Mouse (Mus musculus) spleen, adult 2 months (tissue): ENCODE data around the gene Tln1. TPM values are rescaled to one million over a fixed set of nuclear protein-coding genes. Genes with fewer than 3 reads are reported as not detected.
A peak's percentile ranks its signal among the peaks of the same experiment; 100 is the strongest.

Source experiments
- DNase-seq, 2 experiments: peaks; one replicate each; pipeline versions ENCODE4 v3.0.0 to v3.0.0-alpha.2; 2012 to 2021; ENCODE audit warnings: low spot score in 2 of 2, low read depth in 1 of 2
- H3K27ac ChIP-seq: fragments of 200-500 bp; 2 replicates; pipeline ENCODE4 v1.5.1; 2012; ENCODE audit warnings: low read length, inconsistent platforms; ENCODE audit not compliant: insufficient read depth
- H3K27me3 ChIP-seq: fragments of 200-500 bp; 2 replicates; pipeline ENCODE4 v1.6.1; 2012; ENCODE audit warnings: mild to moderate bottlenecking, moderate library complexity, low read length, inconsistent platforms; ENCODE audit not compliant: control insufficient read depth, insufficient read depth
- H3K36me3 ChIP-seq: fragments of 200-500 bp; 2 replicates; pipeline ENCODE4 v1.6.1; 2012; ENCODE audit warnings: mild to moderate bottlenecking, low read length, inconsistent platforms; ENCODE audit not compliant: control insufficient read depth, insufficient read depth
- H3K4me1 ChIP-seq: fragments of 200-500 bp; 2 replicates; pipeline ENCODE4 v1.6.1; 2011; ENCODE audit warnings: inconsistent platforms; ENCODE audit not compliant: control insufficient read depth, insufficient read depth, insufficient read length
- H3K4me3 ChIP-seq: fragments of 200-500 bp; 2 replicates; pipeline ENCODE4 v1.5.1; 2011; ENCODE audit warnings: mild to moderate bottlenecking, inconsistent platforms; ENCODE audit not compliant: insufficient read depth, insufficient read length; ENCODE audit errors: extremely low read depth
- CTCF ChIP-seq: fragments of 200-500 bp; IDR thresholded peaks from 2 replicates; pipeline ENCODE4 v1.5.1; 2011; ENCODE audit warnings: mild to moderate bottlenecking, inconsistent platforms; ENCODE audit not compliant: insufficient read depth, insufficient read length, insufficient replicate concordance; ENCODE audit errors: extremely low read depth
- POLR2A ChIP-seq: fragments of 200-500 bp; IDR thresholded peaks from 2 replicates; pipeline ENCODE4 v1.6.1; 2011; ENCODE audit warnings: low read depth, low read length, inconsistent platforms
- WGBS: fragments of 180-500 bp; shearing (Covaris S2); methylation state at CpG from one replicate; pipeline ENCODE4 v1.1.7; 2018; 5-methylcytosine and 5-hydroxymethylcytosine counted together
- polyA plus RNA-seq: library from polyadenylated mRNA; depleted of rRNA; stranded (reverse); fragments of >200 nt; gene quantifications from 2 replicates; pipeline ENCODE4 v1.2.3, GENCODE M21; 2012

The Tln1 gene
- polyA plus RNA-seq, 1 experiment: 163 TPM

DNA sequence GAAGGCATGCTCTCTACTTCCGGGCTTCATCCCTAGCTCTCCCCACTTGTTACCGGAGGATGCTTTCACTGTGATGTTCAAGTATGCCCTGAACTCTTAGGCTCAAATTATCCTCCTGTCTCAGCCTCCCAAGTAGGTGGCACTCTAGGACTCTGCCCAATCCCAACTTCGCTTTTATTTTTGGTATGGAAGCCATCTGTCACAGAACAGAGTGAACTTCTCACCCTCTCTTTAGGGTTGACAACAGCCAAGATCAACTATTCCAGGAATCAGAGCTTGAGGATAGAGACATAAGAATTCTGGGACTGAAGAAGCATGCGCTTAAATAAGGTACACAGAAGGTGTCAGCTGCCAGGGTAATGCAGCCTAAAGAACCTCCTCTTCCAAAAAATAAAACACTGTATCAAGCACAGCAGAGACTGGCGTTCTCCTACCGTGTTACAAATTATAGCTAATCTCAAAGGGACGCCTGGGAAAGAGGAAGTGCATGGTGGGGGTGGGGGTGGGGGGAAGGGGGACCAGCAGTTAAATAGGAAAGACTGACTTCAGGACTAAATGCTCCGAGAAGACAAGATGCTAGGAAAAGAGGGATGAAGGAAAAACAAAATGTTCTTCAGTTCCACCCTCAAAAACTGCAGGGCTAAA is 14.9 kb upstream of the Tln1 start:
- H3K27ac ChIP-seq: no peak overlapping the region
- 6% methylated on average over 8 of the region's 8 CpGs for WGBS
- DNase-seq: no peak
- peaks cover 10% of the 10 kb centered on the region; the same call in 1 of the 2 replicates for H3K4me1 ChIP-seq
- H3K27me3 ChIP-seq: no peaks in the 10 kb centered on the region
- H3K36me3 ChIP-seq: peaks cover 14% of the 10 kb centered on the region
- peak overlapping the region; percentile 92 for H3K4me3 ChIP-seq
- TF ChIP-seq POLR2A (no peak), CTCF (no peak)

GRCm38 (mm10) chr4:43575356-43575755 is 12.9 kb upstream of the Tln1 start:
- 79% methylated on average over 2 of the region's 2 CpGs for WGBS
- peaks cover 10% of the 10 kb centered on the region; the same call in 1 of the 2 replicates for H3K4me1 ChIP-seq
- no peak overlapping the region for H3K4me3 ChIP-seq
- no peak overlapping the region for H3K27ac ChIP-seq
- no peaks in the 10 kb centered on the region for H3K27me3 ChIP-seq
- no peak for DNase-seq
- no peak for TF ChIP-seq CTCF
- no peak for TF ChIP-seq POLR2A
- peaks cover 10% of the 10 kb centered on the region for H3K36me3 ChIP-seq

DNA sequence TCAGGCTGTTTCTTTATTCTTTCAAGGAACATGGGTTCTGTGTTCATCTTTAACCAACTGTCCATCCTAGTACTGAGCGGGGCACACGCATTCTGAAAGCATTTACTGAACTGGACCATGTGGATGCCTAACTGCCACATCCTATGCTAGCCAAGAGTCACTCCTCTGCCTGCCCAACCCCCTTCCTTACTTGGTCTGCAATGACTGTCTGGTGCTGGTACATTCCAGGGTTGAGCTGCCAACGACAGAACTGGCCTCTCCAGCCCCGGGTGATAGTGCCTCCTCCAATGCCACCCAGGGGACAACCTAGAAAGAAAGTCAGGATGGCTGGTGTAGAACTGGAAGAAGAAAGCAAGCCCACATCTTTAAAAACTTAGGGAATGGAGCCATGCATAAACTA is 11.1 kb upstream of the Tln1 start:
- no peak overlapping the region for H3K4me3 ChIP-seq
- no peak for DNase-seq
- WGBS: 87% methylated on average over 4 of the region's 4 CpGs
- peaks cover 27% of the 10 kb centered on the region for H3K36me3 ChIP-seq
- H3K4me1 ChIP-seq: peaks cover 8% of the 10 kb centered on the region; the same call in 1 of the 2 replicates
- TF ChIP-seq CTCF: no peak
- TF ChIP-seq POLR2A: no peak
- no peaks in the 10 kb centered on the region for H3K27me3 ChIP-seq
- no peak overlapping the region for H3K27ac ChIP-seq

DNA sequence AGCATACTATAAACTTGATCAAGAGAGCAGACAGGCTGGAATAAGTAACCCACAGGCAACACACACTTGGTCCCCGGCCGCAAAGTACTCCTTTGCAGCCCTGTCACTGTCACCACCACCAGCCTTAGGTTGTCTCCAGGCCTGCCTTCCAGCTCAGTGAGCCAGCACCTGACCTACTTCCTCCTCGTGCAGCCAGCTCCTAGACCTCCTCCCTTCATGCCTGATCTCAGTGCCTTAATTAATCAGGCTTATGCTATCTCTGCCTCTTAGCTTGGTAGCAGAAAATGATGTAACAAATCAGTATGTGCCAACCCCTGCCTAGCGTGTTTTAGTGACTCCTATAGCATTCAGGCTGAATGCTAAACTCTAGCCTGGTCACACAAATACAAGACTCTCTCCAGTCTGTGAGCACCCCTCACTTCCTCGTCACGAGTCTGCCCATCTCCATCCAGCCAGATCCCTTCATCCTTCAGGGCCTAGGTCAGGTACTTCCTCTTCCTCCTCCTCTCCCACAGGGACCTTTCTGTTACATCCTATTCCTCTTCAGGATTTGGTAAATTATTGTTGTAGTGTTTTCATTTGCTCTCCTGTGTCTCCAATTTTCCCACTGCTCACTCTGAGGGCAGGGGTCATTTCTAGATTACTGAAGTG is 9.0 kb upstream of the Tln1 start:
- TF ChIP-seq CTCF (no peak), POLR2A (no peak)
- no peak overlapping the region for H3K27ac ChIP-seq
- peaks cover 45% of the 10 kb centered on the region for H3K36me3 ChIP-seq
- H3K4me1 ChIP-seq: 0 out of 2 replicates have a peak, but pooled peaks cover under 1% of the 10 kb centered on the region
- H3K27me3 ChIP-seq: no peaks in the 10 kb centered on the region
- WGBS: 65% methylated on average over 6 of the region's 6 CpGs
- no peak overlapping the region for H3K4me3 ChIP-seq
- no peak for DNase-seq

- H3K27ac ChIP-seq: no peak overlapping the region
- 96% methylated on average over 9 of the region's 9 CpGs for WGBS
- no peaks in the 10 kb centered on the region for H3K27me3 ChIP-seq
- peaks cover 54% of the 10 kb centered on the region for H3K36me3 ChIP-seq
- DNase-seq: no peak
- H3K4me1 ChIP-seq: 0 out of 2 replicates have a peak, but pooled peaks cover 4% of the 10 kb centered on the region
- no peak for TF ChIP-seq POLR2A
- TF ChIP-seq CTCF: no peak
- no peak overlapping the region for H3K4me3 ChIP-seq
These were observed 4.6 kb upstream of the Tln1 start for GRCm38 (mm10) chr4:43567140-43567539.

- peaks cover 11% of the 10 kb centered on the region; the same call in 1 of the 2 replicates for H3K4me1 ChIP-seq
- DNase-seq: no peak
- H3K36me3 ChIP-seq: peaks cover 37% of the 10 kb centered on the region
- H3K27ac ChIP-seq: no peak overlapping the region
- no peak for TF ChIP-seq CTCF
- TF ChIP-seq POLR2A: no peak
- H3K4me3 ChIP-seq: no peak overlapping the region
- 79% methylated on average over 2 of the region's 2 CpGs for WGBS
- no peaks in the 10 kb centered on the region for H3K27me3 ChIP-seq
These were observed 1.7 kb upstream of the Tln1 start for GRCm38 (mm10) chr4:43564231-43564630.

- Histone ChIP-seq H3K4me1 (peaks cover 14% of the 10 kb centered on the region; the same call in 1 of the 2 replicates), H3K27ac (no peak overlapping the region), H3K36me3 (peaks cover 30% of the 10 kb centered on the region), H3K27me3 (no peaks in the 10 kb centered on the region), H3K4me3 (no peak overlapping the region)
- TF ChIP-seq POLR2A (no peak), CTCF (no peak)
- no peak for DNase-seq
- WGBS: 66% methylated on average over 4 of the region's 4 CpGs
These were observed 1.0 kb upstream of the Tln1 start for GRCm38 (mm10) chr4:43563601-43563875.
